Mouse (Mus musculus) urinary bladder, postnatal 10 days (tissue): Measurements from ENCODE around the gene Gal.

Experiments
- DNase-seq: peaks from one replicate; pipeline ENCODE4 v3.0.0; 2022; ENCODE audit warnings: low spot score

The Gal gene

GRCm38 (mm10) chr19:3414268-3414733, at the start of gene Gal:
Gal (minus strand) TSS chr19:3414544.
- no peak for DNase-seq

- DNase-seq, result no peak
Observed at GRCm38 (mm10) chr19:3459986-3460385, 45.6 kb upstream of the Gal start.

- no peak for DNase-seq
Observed at GRCm38 (mm10) chr19:3458331-3459099, 44.2 kb upstream of the Gal start.

- no peak for DNase-seq
Observed at GRCm38 (mm10) chr19:3457700-3458099, 43.4 kb upstream of the Gal start.

- DNase-seq, result no peak
Observed at GRCm38 (mm10) chr19:3451649-3452048, 37.3 kb upstream of the Gal start.

GRCm38 (mm10) chr19:3451170-3451569, 36.8 kb upstream of the Gal start:
- no peak for DNase-seq

GRCm38 (mm10) chr19:3450714-3451113, 36.4 kb upstream of the Gal start:
- no peak for DNase-seq

- DNase-seq, result no peak
Observed at GRCm38 (mm10) chr19:3449248-3449647, 34.9 kb upstream of the Gal start.

- DNase-seq, result no peak
Observed at GRCm38 (mm10) chr19:3447348-3447747, 33.0 kb upstream of the Gal start.

- no peak for DNase-seq
Observed at GRCm38 (mm10) chr19:3441092-3441491, 26.7 kb upstream of the Gal start.

- DNase-seq, result no peak
Observed at GRCm38 (mm10) chr19:3440667-3441066, 26.3 kb upstream of the Gal start.

GRCm38 (mm10) chr19:3437980-3438379, 23.6 kb upstream of the Gal start:
- no peak for DNase-seq

- no peak for DNase-seq
Observed at GRCm38 (mm10) chr19:3436840-3437239, 22.5 kb upstream of the Gal start.

- DNase-seq, result no peak
Observed at GRCm38 (mm10) chr19:3435824-3436223, 21.5 kb upstream of the Gal start.

GRCm38 (mm10) chr19:3434641-3435040, 20.3 kb upstream of the Gal start:
- no peak for DNase-seq

GRCm38 (mm10) chr19:3434124-3434523, 19.8 kb upstream of the Gal start:
- DNase-seq, result no peak

GRCm38 (mm10) chr19:3431969-3432368, 17.6 kb upstream of the Gal start:
- DNase-seq, result no peak

GRCm38 (mm10) chr19:3431066-3431465, 16.7 kb upstream of the Gal start:
- no peak for DNase-seq

- DNase-seq, result no peak
Observed at GRCm38 (mm10) chr19:3429156-3429816, 14.9 kb upstream of the Gal start.

GRCm38 (mm10) chr19:3428057-3428830, 13.9 kb upstream of the Gal start:
- no peak for DNase-seq

- DNase-seq, result no peak
Observed at GRCm38 (mm10) chr19:3424214-3424613, 9.9 kb upstream of the Gal start.

- DNase-seq, result no peak
Observed at GRCm38 (mm10) chr19:3422981-3423380, 8.6 kb upstream of the Gal start.

- DNase-seq, result no peak
Observed at GRCm38 (mm10) chr19:3422488-3422887, 8.1 kb upstream of the Gal start.
